In the genomic region with DNA sequence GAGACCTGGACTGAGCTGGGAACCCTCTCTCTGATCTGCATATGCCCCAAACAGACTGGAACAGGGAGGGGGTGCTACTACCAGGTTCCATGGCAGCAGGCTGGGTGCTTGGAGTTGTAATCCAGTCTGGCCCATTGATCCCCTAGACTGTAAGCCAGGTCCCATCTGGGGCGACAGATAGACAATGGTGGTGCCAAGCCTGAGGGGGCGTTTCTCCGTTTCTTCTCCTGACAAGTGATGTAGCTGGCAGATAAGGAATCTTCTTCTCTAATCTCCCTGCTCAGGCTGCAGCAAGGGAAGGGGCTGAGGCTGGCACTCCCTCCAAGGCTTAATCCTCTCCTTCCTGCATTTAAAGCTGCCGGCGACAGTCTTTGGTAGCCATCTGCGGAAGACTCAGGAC, we compare ENCODE assay signal across 18 mouse cellular contexts. TPM values are rescaled to one million over a fixed set of nuclear protein-coding genes. Genes with fewer than 3 reads are reported as not detected.
A peak's percentile ranks its signal among the peaks of the same experiment; 100 is the strongest.
DNase-seq lines count a peak whose midpoint lies in the region; ATAC-seq lines count a peak whose summit lies in the region.
"Had no signal": no experiment of that assay in that cellular context is flagged by ENCODE, and none has a peak within 500 bp of the region (broad histone marks: within the 10 kb centered on the region; RNA-seq: fewer than 3 reads in every experiment).

No protein-coding gene starts in this region.

- DNase-seq in left cerebral cortex, postnatal 4 days, result peak; percentile 38
- DNase-seq in left cerebral cortex, adult 8-10 months (ENCODE audit: low spot score in 2 of 2), result no peak
- peak; percentile 61 for DNase-seq in retina, postnatal 1 day
- no peak for DNase-seq in retina, embryonic 14.5 days (ENCODE audit: low spot score)
- DNase-seq in retina, postnatal 7 days (ENCODE audit: low read depth, low spot score), result peak; percentile 49
- DNase-seq in kidney, adult 8-10 months, result no peak
- DNase-seq: adrenal gland, adult 2 months; adrenal gland, postnatal 10 days; adrenal gland, postnatal 25 days; cerebellum, adult 11-12 months; cerebellum, adult 2 months; cerebellum, adult 9-10 months had no signal

- ATAC-seq in forebrain, embryonic 16.5 days, result 0 out of 2 replicates have a peak, but pooled peaks have one; percentile 29
- no peak for ATAC-seq in forebrain, embryonic 13.5 days
- ATAC-seq: forebrain, embryonic 15.5 days had no signal

- no peak overlapping the region for H3K4me3 ChIP-seq in forebrain, embryonic 16.5 days (replicated peaks; ENCODE audit: low read length)
- no peak overlapping the region for H3K4me3 ChIP-seq in forebrain, embryonic 13.5 days
- H3K4me3 ChIP-seq: embryonic facial prominence, embryonic 10.5 days; embryonic facial prominence, embryonic 12.5 days; forebrain, embryonic 15.5 days had no signal

- no peak overlapping the region for H3K27ac ChIP-seq in forebrain, embryonic 16.5 days (ENCODE audit: low read length)
- no peak overlapping the region for H3K27ac ChIP-seq in forebrain, embryonic 13.5 days
- H3K27ac ChIP-seq: embryonic facial prominence, embryonic 10.5 days; embryonic facial prominence, embryonic 12.5 days; forebrain, embryonic 15.5 days had no signal

- peaks cover 29% of the 10 kb centered on the region for H3K4me1 ChIP-seq in forebrain, embryonic 16.5 days (replicated peaks; ENCODE audit: control insufficient read depth, insufficient read depth, low read length)
- peaks cover 41% of the 10 kb centered on the region for H3K4me1 ChIP-seq in forebrain, embryonic 13.5 days

- WGBS in forebrain, embryonic 16.5 days, result 47% methylated on average over 6 of the region's 6 CpGs
- 48% methylated on average over 6 of the region's 6 CpGs for WGBS in forebrain, embryonic 13.5 days

- H3K9ac ChIP-seq in forebrain, embryonic 16.5 days (replicated peaks; ENCODE audit: low read depth, low read length), result no peak overlapping the region
- H3K9ac ChIP-seq in forebrain, embryonic 13.5 days, result no peak overlapping the region
- H3K9ac ChIP-seq: embryonic facial prominence, embryonic 12.5 days; forebrain, embryonic 15.5 days had no signal

- intact Hi-C loops in left cerebral cortex, postnatal 4 days (cut with DNase I), result no loop called here

- no peaks in the 10 kb centered on the region for H3K9me3 ChIP-seq in forebrain, embryonic 16.5 days (ENCODE audit: control insufficient read depth, low read length)
- no peaks in the 10 kb centered on the region for H3K9me3 ChIP-seq in forebrain, embryonic 13.5 days (replicated peaks)
- H3K9me3 ChIP-seq: embryonic facial prominence, embryonic 12.5 days; forebrain, embryonic 15.5 days had no signal

- no peak overlapping the region for H3K4me2 ChIP-seq in forebrain, embryonic 16.5 days (ENCODE audit: low read length)
- H3K4me2 ChIP-seq in forebrain, embryonic 13.5 days, result no peak overlapping the region
- H3K4me2 ChIP-seq: embryonic facial prominence, embryonic 12.5 days; forebrain, embryonic 15.5 days had no signal

- no peaks in the 10 kb centered on the region for H3K36me3 ChIP-seq in forebrain, embryonic 16.5 days (ENCODE audit: control insufficient read depth, insufficient read depth)
- H3K36me3 ChIP-seq in forebrain, embryonic 13.5 days (ENCODE audit: poor library complexity, severe bottlenecking), result no peaks in the 10 kb centered on the region
- H3K36me3 ChIP-seq: embryonic facial prominence, embryonic 10.5 days; embryonic facial prominence, embryonic 12.5 days; forebrain, embryonic 15.5 days had no signal

- no peaks in the 10 kb centered on the region for H3K27me3 ChIP-seq in forebrain, embryonic 16.5 days (replicated peaks; ENCODE audit: control insufficient read depth, insufficient read depth, low read length)
- peaks cover 17% of the 10 kb centered on the region for H3K27me3 ChIP-seq in forebrain, embryonic 13.5 days

RNA-seq across cellular contexts. Expression of gene Cdh22, which starts 37.1 kb away (rescaled TPM):
- 3.7 and 5.6 TPM in 2 replicates for polyA plus RNA-seq in forebrain, embryonic 16.5 days (2015; fragmentation: Nextera tagmentation; extraction: Ambion mirVana)
- 5.0 and 6.2 TPM in 2 replicates for polyA plus RNA-seq in forebrain, embryonic 13.5 days (2015; fragmentation: Nextera tagmentation; extraction: Ambion mirVana)
- 10 to 100 TPM in 1 of 2 experiments, 1 to 10 TPM in 1; 8.3 to 12.3 TPM for total RNA-seq in left cerebral cortex, postnatal 4 days (2021)
- total RNA-seq in left cerebral cortex, adult 8-10 months (2022), result 10 to 100 TPM; 43.7 to 47.2 (median 44.4) TPM
- total RNA-seq: MEL had no signal

Comparison
In these comparisons a context has a peak if more than half of its experiments do, and no peak if none do; other contexts are left out.
1. DNase-seq: peak in left cerebral cortex, postnatal 4 days (single experiment), retina, postnatal 1 day (single experiment) and retina, postnatal 7 days (single experiment); none in left cerebral cortex, adult 8-10 months (0 of 2), retina, embryonic 14.5 days (single experiment) and kidney, adult 8-10 months (0 of 2).